Mouse (Mus musculus): ENCODE results near the gene Tenm4.

- no peak for TF ChIP-seq MAFK (IDR thresholded peaks at IDR 0.05; ENCODE audit: insufficient read depth, low read depth, low read length)
- no peak for TF ChIP-seq CHD2 (IDR thresholded peaks at IDR 0.05; ENCODE audit: low read depth, low read length)
- no peak for TF ChIP-seq ZC3H11A (IDR thresholded peaks at IDR 0.05; ENCODE audit: borderline replicate concordance, low read depth, low read length)
- TF ChIP-seq ZNF384 (IDR thresholded peaks at IDR 0.05; ENCODE audit: low read depth, low read length): no peak
- no peak for TF ChIP-seq HCFC1 (IDR thresholded peaks at IDR 0.05; ENCODE audit: borderline replicate concordance, insufficient read depth, low read length)
Measured at GRCm38 (mm10) chr7:96470821-96471220, 299.8 kb downstream of the Tenm4 start.
